Mouse (Mus musculus) liver, embryonic 14 days (tissue): Measurements from ENCODE around the gene Olfr724. TPM values are rescaled to one million over a fixed set of nuclear protein-coding genes. Genes with fewer than 3 reads are reported as not detected.

Experiments used
- polyA plus RNA-seq: library from polyadenylated mRNA; depleted of rRNA; stranded (reverse); fragments of >200 nt; gene quantifications from 2 replicates; pipeline ENCODE4 v1.2.3, GENCODE M21; 2012; rRNA removed

The Olfr724 gene
- polyA plus RNA-seq, result not detected in 2 replicates

GRCm38 (mm10) chr14:49963174-49963573 lies at the start of gene Olfr724:
TSS of gene Olfr724 (minus strand) at chr14:49963274.

GRCm38 (mm10) chr14:49931687-49932086 lies 31.4 kb downstream of the Olfr724 start, which contains the start of gene Olfr723:
TSS of gene Olfr723 (minus strand) at chr14:49931787.

Other genes starting within 250 kb of the Olfr724 start
- gene Armh4, start 179.9 kb downstream of the Olfr724 start, polyA plus RNA-seq, result 0.14 and 0.33 TPM in 2 replicates
- not detected in 2 replicates for gene Olfr722, start 61.3 kb downstream of the Olfr724 start, polyA plus RNA-seq
- gene Olfr723, start 31.5 kb downstream of the Olfr724 start, polyA plus RNA-seq, result not detected in 2 replicates
- not detected in 2 replicates for gene Olfr725, start 77.1 kb upstream of the Olfr724 start, polyA plus RNA-seq
- not detected in 2 replicates for gene Olfr726, start 127.7 kb upstream of the Olfr724 start, polyA plus RNA-seq
- gene Olfr727, start 159.9 kb upstream of the Olfr724 start, polyA plus RNA-seq, result not detected in 2 replicates
- gene Olfr728, start 179.4 kb upstream of the Olfr724 start, polyA plus RNA-seq, result not detected in 2 replicates
- not detected in 2 replicates for gene Olfr729, start 189.6 kb upstream of the Olfr724 start, polyA plus RNA-seq
- not detected in 2 replicates for gene Olfr730, start 224.9 kb upstream of the Olfr724 start, polyA plus RNA-seq